Mouse (Mus musculus) liver, adult (tissue): ENCODE results near the gene Vmn1r168.
"Not testable (repeated sequence)": the region's sequence is repeated elsewhere in the genome, so short reads cannot be mapped to it uniquely, and the experiment has no call there.

Experiments used
- GATA4 ChIP-seq: IDR thresholded peaks from 2 replicates; pipeline ENCODE4 v1.6.1; 2014; ENCODE audit warnings: mild to moderate bottlenecking, low read length; ENCODE audit not compliant: insufficient replicate concordance

Gene Vmn1r168

DNA sequence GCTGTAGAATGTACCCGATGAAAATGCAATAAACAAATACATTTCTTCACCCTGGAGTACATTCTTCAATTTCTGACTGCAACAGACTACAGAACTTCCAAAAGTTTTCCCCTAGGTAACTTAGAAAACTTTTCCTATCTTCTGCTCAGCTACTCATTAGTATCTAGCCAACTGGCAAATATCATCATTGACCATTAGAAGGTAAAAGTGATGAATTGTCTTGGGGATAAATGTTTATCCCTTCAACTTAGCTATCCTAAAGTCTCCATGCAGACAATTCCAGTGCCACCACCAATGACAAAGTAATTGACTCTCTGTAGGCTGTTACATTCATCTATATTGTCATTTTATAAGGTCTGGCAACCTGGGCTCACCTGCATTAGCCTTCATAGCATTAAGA, at the start of gene Vmn1r168:
Gene Vmn1r168 (plus strand): TSS at position 301 of the 400 bp plus-strand sequence.
- not testable (repeated sequence) for TF ChIP-seq GATA4

DNA sequence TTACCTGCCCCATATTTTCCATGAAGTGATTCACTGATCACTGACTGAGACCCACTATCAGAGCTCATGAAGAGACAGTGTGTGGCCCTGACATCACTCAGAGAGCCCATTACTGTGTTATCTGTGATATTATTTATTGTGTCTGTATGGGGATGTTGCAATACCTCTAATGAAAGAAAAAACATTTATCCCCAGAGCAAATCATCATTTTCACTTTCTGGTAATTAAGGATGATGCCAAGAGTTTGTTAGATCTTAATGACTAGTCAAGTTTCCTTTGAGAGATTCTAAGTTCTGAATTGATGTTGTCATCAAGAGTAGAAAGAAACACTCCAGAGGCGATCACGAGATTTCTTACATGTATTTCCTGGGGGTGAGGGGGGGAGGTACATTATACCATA, 32.4 kb upstream of the Vmn1r168 start, which contains the start of gene Vmn1r167:
Gene Vmn1r167 (minus strand): TSS at position 101 of the 400 bp plus-strand sequence.
- TF ChIP-seq GATA4, result not testable (repeated sequence)

DNA sequence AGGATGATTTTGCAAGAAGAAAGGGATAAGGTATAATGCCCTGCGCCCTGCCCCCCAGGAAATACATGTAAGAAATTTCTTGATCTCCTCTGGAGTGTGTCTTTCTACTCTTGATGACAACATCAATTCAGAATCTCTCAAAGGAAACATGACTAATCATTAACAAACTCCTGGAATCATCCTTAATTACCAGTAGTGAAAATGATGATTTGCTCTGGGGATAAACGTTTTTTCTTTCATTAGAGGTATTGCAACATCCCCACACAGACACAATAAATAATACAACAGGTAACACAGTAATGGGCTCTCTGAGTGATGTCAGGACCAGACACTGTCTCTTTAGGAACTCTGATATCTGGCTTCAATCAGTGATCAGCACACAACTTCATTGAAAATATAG, 35.7 kb downstream of the Vmn1r168 start, which contains the start of gene Vmn1r169:
Gene Vmn1r169 (plus strand): TSS at position 301 of the 400 bp plus-strand sequence.
- TF ChIP-seq GATA4, result not testable (repeated sequence)
